Mouse (Mus musculus) forebrain, embryonic 11.5 days (tissue): ENCODE measurements around the gene Cd200r4. TPM values are rescaled to one million over a fixed set of nuclear protein-coding genes. Genes with fewer than 3 reads are reported as not detected.
"Not testable (repeated sequence)": the region's sequence is repeated elsewhere in the genome, so short reads cannot be mapped to it uniquely, and the experiment has no call there.

ENCODE experiments used
- ATAC-seq: fragments of 200-750 bp; cut with Nextera tagmentation; replicated peaks from 2 replicates; pipeline ENCODE4 v1.8.0; 2017; ENCODE audit warnings: moderate TSS enrichment; ENCODE audit not compliant: low FRiP score
- DNase-seq: peaks from one replicate; pipeline ENCODE4 v3.0.0-alpha.2; 2017; ENCODE audit warnings: low spot score
- H3K27ac ChIP-seq: fragments of 300-500 bp; sonication (generic); 2 replicates; pipeline ENCODE4 v1.5.1; 2014; ENCODE audit warnings: low read depth, low read length
- H3K27me3 ChIP-seq: fragments of 300-500 bp; sonication (generic); 2 replicates; pipeline ENCODE4 v1.6.1; 2014; ENCODE audit warnings: mild to moderate bottlenecking, low read length, mixed read lengths; ENCODE audit not compliant: control insufficient read depth, insufficient read depth
- H3K36me3 ChIP-seq: fragments of 300-500 bp; sonication (generic); 2 replicates; pipeline ENCODE4 v1.6.1; 2014; ENCODE audit warnings: mild to moderate bottlenecking, low read length, moderate library complexity, mixed read lengths; ENCODE audit not compliant: control insufficient read depth, insufficient read depth
- H3K4me1 ChIP-seq: fragments of 300-500 bp; sonication (generic); replicated peaks from 2 replicates; pipeline ENCODE4 v1.6.1; 2014; ENCODE audit warnings: low read length, mixed read lengths; ENCODE audit not compliant: control insufficient read depth, insufficient read depth
- H3K4me2 ChIP-seq: fragments of 300-500 bp; sonication (generic); 2 replicates; pipeline ENCODE4 v1.6.1; 2014; ENCODE audit warnings: low read depth, mild to moderate bottlenecking, low read length, moderate library complexity, mixed read lengths; ENCODE audit not compliant: severe bottlenecking
- H3K4me3 ChIP-seq: fragments of 300-500 bp; sonication (generic); 2 replicates; pipeline ENCODE4 v1.5.1; 2014; ENCODE audit warnings: low read depth, low read length
- H3K9ac ChIP-seq: fragments of 300-500 bp; sonication (generic); 2 replicates; pipeline ENCODE4 v1.6.1; 2014; ENCODE audit warnings: low read length
- H3K9me3 ChIP-seq: fragments of 300-500 bp; sonication (generic); 2 replicates; pipeline ENCODE4 v1.6.1; 2016; ENCODE audit warnings: low read length, mixed read lengths; ENCODE audit not compliant: control insufficient read depth
- WGBS: fragments of 180-500 bp; shearing (Covaris S2); extraction: QIAGEN DNeasy Blood & Tissue Kit; methylation state at CpG from one replicate; pipeline ENCODE4 v1.1.7; 2014; 5-methylcytosine and 5-hydroxymethylcytosine counted together
- polyA plus RNA-seq: library from polyadenylated mRNA; unstranded; fragments of >200 nt; fragmentation: Nextera tagmentation; extraction: Ambion mirVana; gene quantifications from 2 replicates; pipeline ENCODE4 v1.2.1, GENCODE M21; 2014

Cd200r4 gene
- polyA plus RNA-seq, 1 experiment from 2014 or later, result 0.32 TPM

DNA sequence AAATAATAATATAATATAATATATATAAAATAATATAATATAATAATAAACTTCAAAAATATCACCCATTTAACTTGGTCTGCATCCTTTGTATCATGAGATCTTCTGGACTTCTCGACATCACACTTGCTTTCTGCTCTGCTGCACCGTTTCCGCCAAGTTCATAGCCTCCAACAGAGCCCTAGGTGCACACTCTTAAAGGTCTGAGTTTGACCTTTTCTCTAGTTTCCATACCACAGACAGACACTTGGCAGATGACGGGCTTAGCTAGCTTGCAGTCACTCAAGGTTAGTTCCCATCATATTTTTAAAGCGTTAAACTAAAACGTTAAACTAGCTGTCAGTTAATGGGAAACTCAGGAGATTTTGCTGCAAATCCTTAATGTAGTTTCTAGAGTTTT, 37.3 kb upstream of the Cd200r4 start:
- DNase-seq (no peak), ATAC-seq (no peak)
- WGBS, result 91% methylated on average over 6 of the region's 6 CpGs
- Histone ChIP-seq H3K4me3 (no peak overlapping the region), H3K9me3 (no peaks in the 10 kb centered on the region), H3K27ac (no peak overlapping the region), H3K36me3 (no peaks in the 10 kb centered on the region), H3K9ac (no peak overlapping the region), H3K4me1 (no peaks in the 10 kb centered on the region), H3K27me3 (no peaks in the 10 kb centered on the region), H3K4me2 (no peak overlapping the region)

DNA sequence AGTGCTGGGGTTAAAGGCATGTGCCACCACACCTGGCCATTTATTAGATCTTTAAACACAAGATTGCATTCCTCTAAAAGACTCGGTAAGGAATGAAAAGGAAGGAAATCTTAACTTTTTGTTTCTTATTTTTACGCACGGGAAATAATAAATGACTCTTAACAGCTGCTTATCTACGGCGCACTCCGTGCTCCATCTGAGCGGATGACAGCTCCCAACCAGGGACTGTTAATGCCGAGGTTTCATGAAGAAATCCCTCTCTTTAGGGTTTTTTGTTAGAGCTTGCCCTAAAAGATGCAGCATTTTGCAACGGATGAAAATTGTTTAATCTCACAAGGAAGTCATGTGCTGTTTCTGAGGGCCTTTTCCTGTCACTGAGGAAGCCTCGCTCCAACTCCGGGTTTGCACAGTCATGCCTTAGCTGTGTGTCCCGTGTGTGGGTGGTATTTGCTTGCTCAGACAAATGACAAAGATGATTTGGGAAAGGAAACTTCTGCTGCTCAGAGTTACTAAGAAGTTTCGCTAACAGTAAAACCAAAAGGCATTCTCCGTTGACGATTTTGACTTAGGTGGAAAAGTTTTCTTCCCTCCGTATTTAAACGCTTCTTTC, 32.9 kb upstream of the Cd200r4 start:
- no peaks in the 10 kb centered on the region for H3K27me3 ChIP-seq
- 88% methylated on average over 17 of the region's 17 CpGs for WGBS
- H3K4me1 ChIP-seq, result no peaks in the 10 kb centered on the region
- no peak overlapping the region for H3K9ac ChIP-seq
- H3K9me3 ChIP-seq, result no peaks in the 10 kb centered on the region
- no peak for DNase-seq
- no peak for ATAC-seq
- H3K4me2 ChIP-seq, result no peak overlapping the region
- H3K4me3 ChIP-seq, result no peak overlapping the region
- H3K36me3 ChIP-seq, result no peaks in the 10 kb centered on the region
- H3K27ac ChIP-seq, result no peak overlapping the region

- Histone ChIP-seq H3K27ac (no peak overlapping the region), H3K4me1 (no peaks in the 10 kb centered on the region), H3K27me3 (no peaks in the 10 kb centered on the region), H3K9me3 (no peaks in the 10 kb centered on the region), H3K9ac (no peak overlapping the region), H3K4me3 (no peak overlapping the region), H3K4me2 (no peak overlapping the region), H3K36me3 (no peaks in the 10 kb centered on the region)
- DNase-seq (no peak), ATAC-seq (no peak)
- WGBS, result 90% methylated on average over 5 of the region's 5 CpGs
Measured at GRCm38 (mm10) chr16:44779494-44779893, 32.0 kb upstream of the Cd200r4 start.

DNA sequence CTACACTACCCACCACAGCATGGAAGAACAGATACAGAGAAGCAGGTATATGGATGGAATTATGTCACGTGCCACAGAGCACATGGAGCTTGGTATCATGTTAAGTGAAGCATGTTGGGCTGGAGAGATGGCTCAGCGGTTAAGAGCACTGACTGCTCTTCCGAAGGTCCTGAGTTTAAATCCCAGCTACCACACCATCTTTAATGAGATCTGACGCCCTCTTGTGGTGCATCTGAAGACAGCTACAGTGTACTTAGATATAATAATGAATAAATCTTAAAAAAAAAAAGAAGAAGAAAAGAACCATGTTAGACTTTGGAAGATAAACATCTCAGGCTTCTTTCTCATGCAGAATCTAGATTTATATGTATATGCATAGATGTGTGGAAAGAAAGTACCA, 30.8 kb upstream of the Cd200r4 start:
- Histone ChIP-seq H3K27ac (no peak overlapping the region), H3K36me3 (no peaks in the 10 kb centered on the region), H3K4me2 (no peak overlapping the region), H3K27me3 (no peaks in the 10 kb centered on the region), H3K4me1 (no peaks in the 10 kb centered on the region), H3K9ac (no peak overlapping the region), H3K9me3 (no peaks in the 10 kb centered on the region), H3K4me3 (no peak overlapping the region)
- no peak for ATAC-seq
- no peak for DNase-seq
- 64% methylated on average over 4 of the region's 4 CpGs for WGBS

- no peak for ATAC-seq
- Histone ChIP-seq H3K9me3 (no peaks in the 10 kb centered on the region), H3K9ac (no peak overlapping the region), H3K27me3 (no peaks in the 10 kb centered on the region), H3K36me3 (no peaks in the 10 kb centered on the region), H3K27ac (no peak overlapping the region), H3K4me1 (no peaks in the 10 kb centered on the region), H3K4me3 (no peak overlapping the region), H3K4me2 (no peak overlapping the region)
- WGBS, result 96% methylated on average over 1 of the region's 1 CpGs
- no peak for DNase-seq
Measured at GRCm38 (mm10) chr16:44786934-44787333, 24.6 kb upstream of the Cd200r4 start.

GRCm38 (mm10) chr16:44794416-44794815, 17.1 kb upstream of the Cd200r4 start:
- no peak for DNase-seq
- Histone ChIP-seq H3K36me3 (no peaks in the 10 kb centered on the region), H3K4me2 (no peak overlapping the region), H3K4me3 (no peak overlapping the region), H3K9me3 (no peaks in the 10 kb centered on the region), H3K4me1 (no peaks in the 10 kb centered on the region), H3K9ac (no peak overlapping the region), H3K27me3 (no peaks in the 10 kb centered on the region), H3K27ac (no peak overlapping the region)
- no peak for ATAC-seq

- DNase-seq (no peak), ATAC-seq (no peak)
- Histone ChIP-seq H3K36me3 (no peaks in the 10 kb centered on the region), H3K4me2 (no peak overlapping the region), H3K27ac (no peak overlapping the region), H3K4me3 (no peak overlapping the region), H3K9me3 (no peaks in the 10 kb centered on the region), H3K27me3 (no peaks in the 10 kb centered on the region), H3K4me1 (no peaks in the 10 kb centered on the region), H3K9ac (no peak overlapping the region)
Measured at GRCm38 (mm10) chr16:44805976-44806375, 5.6 kb upstream of the Cd200r4 start.

DNA sequence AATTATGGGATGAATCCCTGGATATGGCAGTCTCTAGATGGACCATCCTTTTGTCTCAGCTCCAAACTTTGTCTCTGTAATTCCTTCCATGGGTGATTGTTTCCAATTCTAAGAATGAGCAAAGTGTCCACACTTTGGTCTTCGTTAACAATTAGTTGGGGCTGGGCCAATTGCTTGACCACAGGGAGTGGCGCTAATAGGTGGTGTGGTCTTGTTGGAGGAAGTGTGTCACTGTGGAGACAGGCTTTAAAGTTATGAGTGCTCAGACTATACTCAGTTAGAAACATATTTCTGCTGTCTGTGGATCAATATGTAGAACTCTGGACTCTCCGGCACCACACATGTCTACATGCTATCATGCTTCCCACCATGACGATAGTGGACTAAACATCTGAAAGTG, 1.3 kb upstream of the Cd200r4 start:
- H3K36me3 ChIP-seq, H3K9ac ChIP-seq, H3K4me3 ChIP-seq, H3K27ac ChIP-seq, ATAC-seq, DNase-seq, H3K4me1 ChIP-seq, H3K4me2 ChIP-seq, H3K9me3 ChIP-seq, H3K27me3 ChIP-seq: not testable (repeated sequence)
- WGBS, result 97% methylated on average over 4 of the region's 4 CpGs

DNA sequence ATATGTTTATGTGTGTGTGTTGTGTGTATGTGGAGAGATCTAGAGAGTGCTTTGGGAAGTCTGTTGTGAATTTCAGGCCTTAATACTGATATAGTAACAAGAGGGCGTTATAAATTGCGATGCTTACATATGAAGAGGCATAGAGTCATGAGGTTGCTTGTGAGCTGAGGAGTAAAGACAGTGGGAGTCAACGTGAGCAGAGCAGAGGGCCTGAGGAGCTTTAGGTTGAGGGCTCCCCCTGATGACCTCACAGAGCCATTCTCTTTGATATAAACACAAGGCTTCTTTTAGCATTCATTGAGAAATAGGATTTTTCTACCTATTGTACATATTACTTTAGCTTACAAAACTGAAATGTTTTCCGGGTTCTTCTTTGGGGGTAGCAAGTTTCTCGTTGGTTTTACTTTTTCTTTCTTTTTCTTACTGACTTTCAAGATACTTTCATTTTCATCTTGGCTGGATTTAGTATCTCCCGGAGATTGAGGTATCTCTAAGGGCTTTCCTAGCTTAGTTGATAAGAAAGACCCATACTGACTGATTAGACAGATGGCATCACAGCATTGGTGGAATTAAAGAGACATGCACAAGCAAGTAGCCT, 1.0 kb downstream of the Cd200r4 start:
- Histone ChIP-seq H3K4me3 (no peak overlapping the region), H3K9me3 (no peaks in the 10 kb centered on the region), H3K36me3 (no peaks in the 10 kb centered on the region), H3K9ac (no peak overlapping the region), H3K27me3 (no peaks in the 10 kb centered on the region), H3K4me1 (no peaks in the 10 kb centered on the region), H3K27ac (no peak overlapping the region), H3K4me2 (no peak overlapping the region)
- no peak for ATAC-seq
- no peak for DNase-seq
- 89% methylated on average over 6 of the region's 6 CpGs for WGBS
